8 mouse cellular contexts compared by ENCODE assay signal in the genomic region with DNA sequence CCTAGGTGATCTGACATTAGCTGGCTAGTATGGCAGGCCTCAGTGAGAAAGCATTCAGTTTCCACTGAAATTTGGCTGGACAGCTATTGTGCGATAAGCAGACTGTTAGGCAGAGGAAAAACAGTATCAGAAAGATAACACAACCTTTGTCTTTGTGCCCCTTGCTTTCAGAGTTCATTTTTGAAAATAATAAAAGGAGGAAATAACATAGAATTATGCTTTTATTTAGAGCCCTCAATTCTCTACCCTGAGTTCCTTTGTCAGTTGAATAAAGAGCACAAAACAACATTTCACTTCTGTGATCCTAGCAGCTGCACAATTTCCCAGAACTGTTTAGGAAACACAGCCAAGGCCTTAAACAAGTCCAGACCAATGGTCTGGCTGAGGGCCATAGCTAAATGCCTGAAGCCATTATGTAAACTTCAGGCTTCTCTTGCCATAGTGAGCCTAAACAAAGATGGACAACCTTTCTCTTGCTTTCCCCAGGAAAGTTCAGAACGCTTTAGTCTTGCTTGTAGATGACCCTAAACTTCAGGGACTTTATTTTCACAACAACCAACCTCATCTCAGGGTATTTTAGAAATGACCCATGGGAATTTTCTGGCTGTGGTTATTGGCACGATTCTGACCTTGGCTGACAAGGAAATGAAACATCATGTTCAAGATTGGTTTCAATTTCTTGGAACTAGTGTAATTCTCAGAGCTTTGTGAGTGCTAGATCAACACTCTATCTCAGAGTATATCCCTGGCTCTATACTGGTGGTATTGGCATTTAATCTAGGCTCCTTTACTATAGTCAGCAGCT. TPM values are rescaled to one million over a fixed set of nuclear protein-coding genes. Genes with fewer than 3 reads are reported as not detected.
DNase-seq lines count a peak whose midpoint lies in the region; ATAC-seq lines count a peak whose summit lies in the region.

No protein-coding gene starts in this region.

- 54% methylated on average over 3 of the region's 3 CpGs for WGBS in hindbrain, embryonic 16.5 days
- 73% methylated on average over 3 of the region's 3 CpGs for WGBS in hindbrain, embryonic 12.5 days
- WGBS in neural tube, embryonic 15.5 days: 67% methylated on average over 3 of the region's 3 CpGs

- no peaks in the 10 kb centered on the region for H3K36me3 ChIP-seq in hindbrain, embryonic 16.5 days (ENCODE audit: control insufficient read depth, insufficient read depth, low read length)
- no peaks in the 10 kb centered on the region for H3K36me3 ChIP-seq in hindbrain, embryonic 12.5 days
- no peaks in the 10 kb centered on the region for H3K36me3 ChIP-seq in neural tube, embryonic 15.5 days

- no peaks in the 10 kb centered on the region for H3K9me3 ChIP-seq in hindbrain, embryonic 16.5 days (ENCODE audit: control insufficient read depth, low read length)
- no peaks in the 10 kb centered on the region for H3K9me3 ChIP-seq in hindbrain, embryonic 12.5 days (replicated peaks)
- no peaks in the 10 kb centered on the region for H3K9me3 ChIP-seq in neural tube, embryonic 15.5 days (replicated peaks)

- peak; percentile 40 for DNase-seq in adrenal gland, postnatal 14 days
- peak; percentile 87 to 92 for DNase-seq in heart, adult 9 months (ENCODE audit: low spot score in 2 of 2)
- DNase-seq in kidney, postnatal 14 days: peak; percentile 87
- DNase-seq in right cerebral cortex, adult 2 months (ENCODE audit: low spot score in 2 of 2): no peak
- DNase-seq in cerebellum, adult 9-11 months: no peak

- no peak overlapping the region for H3K4me2 ChIP-seq in hindbrain, embryonic 16.5 days (ENCODE audit: low read length)
- no peak overlapping the region for H3K4me2 ChIP-seq in hindbrain, embryonic 12.5 days (replicated peaks)
- no peak overlapping the region for H3K4me2 ChIP-seq in neural tube, embryonic 15.5 days

- H3K9ac ChIP-seq in hindbrain, embryonic 16.5 days (ENCODE audit: low read depth, low read length): no peak overlapping the region
- no peak overlapping the region for H3K9ac ChIP-seq in hindbrain, embryonic 12.5 days
- H3K9ac ChIP-seq in neural tube, embryonic 15.5 days (replicated peaks): no peak overlapping the region

- H3K27me3 ChIP-seq in hindbrain, embryonic 16.5 days (replicated peaks; ENCODE audit: control insufficient read depth, insufficient read depth, low read length): no peaks in the 10 kb centered on the region
- no peaks in the 10 kb centered on the region for H3K27me3 ChIP-seq in hindbrain, embryonic 12.5 days
- no peaks in the 10 kb centered on the region for H3K27me3 ChIP-seq in neural tube, embryonic 15.5 days (replicated peaks)

- H3K4me3 ChIP-seq in hindbrain, embryonic 16.5 days (ENCODE audit: low read length): no peak overlapping the region
- H3K4me3 ChIP-seq in hindbrain, embryonic 12.5 days: no peak overlapping the region
- no peak overlapping the region for H3K4me3 ChIP-seq in neural tube, embryonic 15.5 days (replicated peaks)

- peak; percentile 67; the same call in 1 of the 2 replicates for ATAC-seq in hindbrain, embryonic 16.5 days
- no peak for ATAC-seq in hindbrain, embryonic 12.5 days (ENCODE audit: low FRiP score)
- no peak for ATAC-seq in neural tube, embryonic 15.5 days (ENCODE audit: low FRiP score)

- H3K27ac ChIP-seq in hindbrain, embryonic 16.5 days (ENCODE audit: low read depth, low read length): no peak overlapping the region; the same call in 1 of the 2 replicates
- no peak overlapping the region for H3K27ac ChIP-seq in hindbrain, embryonic 12.5 days
- peak overlapping the region; percentile 51 for H3K27ac ChIP-seq in neural tube, embryonic 15.5 days (replicated peaks)

- H3K4me1 ChIP-seq in hindbrain, embryonic 16.5 days (ENCODE audit: control insufficient read depth, insufficient read depth, low read depth, low read length): no peaks in the 10 kb centered on the region
- H3K4me1 ChIP-seq in hindbrain, embryonic 12.5 days: no peaks in the 10 kb centered on the region
- H3K4me1 ChIP-seq in neural tube, embryonic 15.5 days: peaks cover 4% of the 10 kb centered on the region; the same call in 1 of the 2 replicates

RNA-seq across cellular contexts. Expression of a gene that starts 45.3 kb away (rescaled TPM):
- polyA plus RNA-seq in hindbrain, embryonic 16.5 days (2015; fragmentation: Nextera tagmentation; extraction: Ambion mirVana): 0.09 TPM in 1 of 2 replicates, not detected in the other
- polyA plus RNA-seq in hindbrain, embryonic 12.5 days (2016; fragmentation: Nextera tagmentation; extraction: Ambion mirVana): 0.22 TPM in 1 of 2 replicates, not detected in the other
- total RNA-seq in adrenal gland, postnatal 14 days (2021): 0.56 and 4.0 TPM in 2 replicates
- polyA plus RNA-seq in neural tube, embryonic 15.5 days (2015; fragmentation: Nextera tagmentation; extraction: Ambion mirVana): 0.09 and 0.47 TPM in 2 replicates

RNA-seq across cellular contexts. Expression of a gene that starts 49.6 kb away (rescaled TPM):
- 0.21 and 0.30 TPM in 2 replicates for polyA plus RNA-seq in hindbrain, embryonic 16.5 days (2015; fragmentation: Nextera tagmentation; extraction: Ambion mirVana)
- not detected in 2 replicates for polyA plus RNA-seq in hindbrain, embryonic 12.5 days (2016; fragmentation: Nextera tagmentation; extraction: Ambion mirVana)
- 86.4 and 109 TPM in 2 replicates for total RNA-seq in adrenal gland, postnatal 14 days (2021)
- polyA plus RNA-seq in neural tube, embryonic 15.5 days (2015; fragmentation: Nextera tagmentation; extraction: Ambion mirVana): 0.24 and 0.40 TPM in 2 replicates

Comparison
In these comparisons a context has a peak if more than half of its experiments do, and no peak if none do; other contexts are left out.
1. DNase-seq: peak in adrenal gland, postnatal 14 days (single experiment), heart, adult 9 months (2 of 2) and kidney, postnatal 14 days (single experiment); none in right cerebral cortex, adult 2 months (0 of 2) and cerebellum, adult 9-11 months (single experiment).